Mouse (Mus musculus) spleen, adult 2 months (tissue): ENCODE data around the gene Tes3-ps.

Experiments used
- CTCF ChIP-seq: fragments of 200-500 bp; IDR thresholded peaks from 2 replicates; pipeline ENCODE4 v1.5.1; 2011; ENCODE audit warnings: mild to moderate bottlenecking, inconsistent platforms; ENCODE audit not compliant: insufficient read depth, insufficient read length, insufficient replicate concordance; ENCODE audit errors: extremely low read depth
- POLR2A ChIP-seq: fragments of 200-500 bp; IDR thresholded peaks from 2 replicates; pipeline ENCODE4 v1.6.1; 2011; ENCODE audit warnings: low read depth, low read length, inconsistent platforms

DNA sequence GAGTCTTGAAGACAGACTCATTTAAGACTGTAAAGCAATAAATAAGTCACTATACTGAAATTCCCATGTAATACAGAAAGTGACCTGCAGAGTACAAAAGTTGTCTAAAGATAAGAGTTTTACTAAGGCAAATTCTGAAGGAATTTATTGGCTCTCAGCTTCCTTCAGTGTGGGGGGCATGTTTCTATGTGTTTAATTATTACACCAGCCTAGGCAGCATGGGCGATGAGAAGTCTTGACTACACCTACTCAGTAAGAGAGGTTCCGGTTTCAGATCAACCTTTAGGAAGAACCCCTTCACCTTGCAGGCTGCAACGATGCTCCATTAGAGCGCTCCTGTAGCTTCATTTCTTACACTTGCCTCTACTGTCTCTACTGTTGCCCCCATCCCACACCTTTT lies 37.5 kb downstream of the Tes3-ps start:
- TF ChIP-seq CTCF (no peak), POLR2A (no peak)
